Mouse (Mus musculus) lung, embryonic 14.5 days (tissue): ENCODE results near the gene Brinp1. TPM values are rescaled to one million over a fixed set of nuclear protein-coding genes. Genes with fewer than 3 reads are reported as not detected.

Source experiments
- ATAC-seq: fragments of 200-750 bp; cut with Nextera tagmentation; 2 replicates; pipeline ENCODE4 v1.8.0; 2017; ENCODE audit warnings: mild to moderate bottlenecking, moderate TSS enrichment, moderate library complexity; ENCODE audit not compliant: insufficient read depth
- DNase-seq: peaks from one replicate; pipeline ENCODE4 v3.0.0-alpha.2; 2015
- H3K27ac ChIP-seq: fragments of 300-500 bp; sonication (generic); 2 replicates; pipeline ENCODE4 v1.5.1; 2014; ENCODE audit warnings: low read depth, mild to moderate bottlenecking, moderate library complexity
- H3K27me3 ChIP-seq: fragments of 300-500 bp; sonication (generic); 2 replicates; pipeline ENCODE4 v1.6.1; 2014; ENCODE audit warnings: low read length, control low read depth; ENCODE audit not compliant: insufficient read depth
- H3K36me3 ChIP-seq: fragments of 300-500 bp; sonication (generic); 2 replicates; pipeline ENCODE4 v1.6.1; 2014; ENCODE audit warnings: control low read depth; ENCODE audit not compliant: insufficient read depth
- H3K4me1 ChIP-seq: fragments of 300-500 bp; sonication (generic); 2 replicates; pipeline ENCODE4 v1.6.1; 2014; ENCODE audit warnings: antibody characterized with exemption, control low read depth; ENCODE audit not compliant: insufficient read depth
- H3K4me2 ChIP-seq: fragments of 300-500 bp; sonication (generic); 2 replicates; pipeline ENCODE4 v1.6.1; 2014; ENCODE audit warnings: mild to moderate bottlenecking
- H3K4me3 ChIP-seq: fragments of 300-500 bp; sonication (generic); 2 replicates; pipeline ENCODE4 v1.5.1; 2014; ENCODE audit warnings: low read depth, low read length
- H3K9ac ChIP-seq: fragments of 300-500 bp; sonication (generic); 2 replicates; pipeline ENCODE4 v1.6.1; 2014
- H3K9me3 ChIP-seq: fragments of 300-500 bp; sonication (generic); 2 replicates; pipeline ENCODE4 v1.6.1; 2016; ENCODE audit warnings: low read depth, low read length, control low read depth
- CTCF ChIP-seq: IDR thresholded peaks from 2 replicates; pipeline ENCODE4 v1.5.1; 2016; ENCODE audit warnings: antibody characterized with exemption, low read depth
- WGBS: fragments of 180-500 bp; shearing (Covaris S2); extraction: QIAGEN DNeasy Blood & Tissue Kit; methylation state at CpG from one replicate; pipeline ENCODE4 v1.1.7; 2014; 5-methylcytosine and 5-hydroxymethylcytosine counted together
- polyA plus RNA-seq: library from polyadenylated mRNA; unstranded; fragments of >200 nt; fragmentation: Nextera tagmentation; extraction: Ambion mirVana; gene quantifications from 2 replicates; pipeline ENCODE4 v1.2.1, GENCODE M21; 2014

Gene Brinp1
- polyA plus RNA-seq, 1 experiment from 2014 or later = 16.5 TPM

- H3K9ac ChIP-seq = no peak overlapping the region
- no peak for TF ChIP-seq CTCF
- H3K27me3 ChIP-seq = no peaks in the 10 kb centered on the region
- H3K9me3 ChIP-seq = no peaks in the 10 kb centered on the region
- H3K4me3 ChIP-seq = no peak overlapping the region
- ATAC-seq (no peak), DNase-seq (no peak)
- WGBS = 71% methylated on average over 3 of the region's 3 CpGs
- no peaks in the 10 kb centered on the region for H3K4me1 ChIP-seq
- H3K27ac ChIP-seq = no peak overlapping the region
- no peaks in the 10 kb centered on the region for H3K36me3 ChIP-seq
- no peak overlapping the region for H3K4me2 ChIP-seq
Observed at GRCm38 (mm10) chr4:68930022-68930421, 24.2 kb downstream of the Brinp1 start.

- no peak for ATAC-seq
- 71% methylated on average over 2 of the region's 2 CpGs for WGBS
- no peak for TF ChIP-seq CTCF
- Histone ChIP-seq H3K27ac (no peak overlapping the region), H3K4me3 (no peak overlapping the region), H3K9me3 (no peaks in the 10 kb centered on the region), H3K4me1 (no peaks in the 10 kb centered on the region), H3K9ac (no peak overlapping the region), H3K27me3 (no peaks in the 10 kb centered on the region), H3K36me3 (no peaks in the 10 kb centered on the region), H3K4me2 (no peak overlapping the region)
- no peak for DNase-seq
Observed at GRCm38 (mm10) chr4:68926091-68926490, 28.1 kb downstream of the Brinp1 start.

GRCm38 (mm10) chr4:68922944-68923343 is 31.3 kb downstream of the Brinp1 start:
- WGBS = 45% methylated on average over 1 of the region's 1 CpGs
- H3K4me1 ChIP-seq = no peaks in the 10 kb centered on the region

GRCm38 (mm10) chr4:68922504-68922903 is 31.7 kb downstream of the Brinp1 start:
- Histone ChIP-seq H3K27me3 (no peaks in the 10 kb centered on the region), H3K4me3 (no peak overlapping the region), H3K27ac (no peak overlapping the region), H3K9me3 (no peaks in the 10 kb centered on the region), H3K4me1 (no peaks in the 10 kb centered on the region), H3K36me3 (no peaks in the 10 kb centered on the region), H3K9ac (no peak overlapping the region), H3K4me2 (no peak overlapping the region)
- WGBS = 76% methylated on average over 1 of the region's 1 CpGs
- DNase-seq = no peak
- ATAC-seq = no peak
- no peak for TF ChIP-seq CTCF

More at GRCm38 (mm10) chr4:68922944-68923343, 31.3 kb downstream of the Brinp1 start:
- ATAC-seq = no peak
- Histone ChIP-seq H3K9me3 (no peaks in the 10 kb centered on the region), H3K4me3 (no peak overlapping the region), H3K27ac (no peak overlapping the region), H3K9ac (no peak overlapping the region), H3K27me3 (no peaks in the 10 kb centered on the region), H3K4me2 (no peak overlapping the region), H3K36me3 (no peaks in the 10 kb centered on the region)
- no peak for DNase-seq
- TF ChIP-seq CTCF = no peak

- Histone ChIP-seq H3K9ac (no peak overlapping the region), H3K36me3 (no peaks in the 10 kb centered on the region), H3K4me2 (no peak overlapping the region), H3K4me1 (no peaks in the 10 kb centered on the region), H3K4me3 (no peak overlapping the region), H3K27ac (no peak overlapping the region), H3K27me3 (no peaks in the 10 kb centered on the region), H3K9me3 (no peaks in the 10 kb centered on the region)
- peak; percentile 73; the same call in 1 of the 2 replicates for ATAC-seq
- 53% methylated on average over 3 of the region's 3 CpGs for WGBS
- TF ChIP-seq CTCF = no peak
- peak; percentile 76 for DNase-seq
Observed at GRCm38 (mm10) chr4:68920127-68920526, 34.1 kb downstream of the Brinp1 start.

GRCm38 (mm10) chr4:68910942-68911341 is 43.3 kb downstream of the Brinp1 start:
- H3K27me3 ChIP-seq = no peaks in the 10 kb centered on the region
- H3K9me3 ChIP-seq = no peaks in the 10 kb centered on the region
- no peaks in the 10 kb centered on the region for H3K4me1 ChIP-seq
- H3K4me3 ChIP-seq = no peak overlapping the region
- no peak overlapping the region for H3K4me2 ChIP-seq
- WGBS = 42% methylated on average over 3 of the region's 3 CpGs
- no peak for TF ChIP-seq CTCF
- no peak overlapping the region for H3K27ac ChIP-seq
- ATAC-seq (no peak), DNase-seq (no peak)
- H3K36me3 ChIP-seq = no peaks in the 10 kb centered on the region
- H3K9ac ChIP-seq = no peak overlapping the region

GRCm38 (mm10) chr4:68906417-68907210 is 47.6 kb downstream of the Brinp1 start:
- Histone ChIP-seq H3K4me1 (no peaks in the 10 kb centered on the region), H3K9me3 (no peaks in the 10 kb centered on the region), H3K27me3 (no peaks in the 10 kb centered on the region), H3K36me3 (no peaks in the 10 kb centered on the region), H3K4me2 (peak overlapping the region; percentile 43), H3K4me3 (0 out of 2 replicates have a peak overlapping the region, but pooled peaks have one; percentile 6), H3K27ac (peak overlapping the region; percentile 87), H3K9ac (no peak overlapping the region)
- no peak for TF ChIP-seq CTCF
- 31% methylated on average over 11 of the region's 11 CpGs for WGBS
- DNase-seq = peak; percentile 89
- peak; percentile 97 for ATAC-seq
